Mouse (Mus musculus) thymus, adult 2 months (tissue): ENCODE measurements around the gene Sel1l.

Experiments
- CTCF ChIP-seq: fragments of 200-500 bp; IDR thresholded peaks from 2 replicates; pipeline ENCODE4 v1.5.1; 2012; ENCODE audit warnings: mild to moderate bottlenecking, control low read depth, low read length, moderate library complexity, borderline replicate concordance; ENCODE audit not compliant: control insufficient read depth, poor library complexity, insufficient read depth; ENCODE audit errors: extremely low read depth
- POLR2A ChIP-seq: fragments of 200-500 bp; IDR thresholded peaks from 2 replicates; pipeline ENCODE4 v1.6.1; 2012; ENCODE audit warnings: mild to moderate bottlenecking, low read length, control low read depth, moderate library complexity; ENCODE audit not compliant: control insufficient read depth, poor library complexity, insufficient read depth; ENCODE audit errors: extremely low read depth

GRCm38 (mm10) chr12:91759836-91760235, 89.1 kb downstream of the Sel1l start:
- TF ChIP-seq CTCF (no peak), POLR2A (no peak)
